Mouse (Mus musculus) hindbrain, embryonic 15.5 days (tissue): ENCODE data around the gene Zfp143. TPM values are rescaled to one million over a fixed set of nuclear protein-coding genes. Genes with fewer than 3 reads are reported as not detected.
A peak's percentile ranks its signal among the peaks of the same experiment; 100 is the strongest.
"Not testable (repeated sequence)": the region's sequence is repeated elsewhere in the genome, so short reads cannot be mapped to it uniquely, and the experiment has no call there.

Experiments used
- ATAC-seq: fragments of 200-750 bp; cut with Nextera tagmentation; 2 replicates; pipeline ENCODE4 v1.8.0; 2017; ENCODE audit warnings: low read depth, moderate number of reproducible peaks, moderate TSS enrichment; ENCODE audit not compliant: low FRiP score
- H3K27ac ChIP-seq: fragments of 300-500 bp; sonication (generic); replicated peaks from 2 replicates; pipeline ENCODE4 v1.5.1; 2015; ENCODE audit warnings: mild to moderate bottlenecking, inconsistent platforms
- H3K27me3 ChIP-seq: fragments of 300-500 bp; sonication (generic); 2 replicates; pipeline ENCODE4 v1.6.1; 2015; ENCODE audit warnings: control low read depth, inconsistent platforms
- H3K36me3 ChIP-seq: fragments of 300-500 bp; sonication (generic); 2 replicates; pipeline ENCODE4 v1.6.1; 2015; ENCODE audit warnings: control low read depth, inconsistent platforms
- H3K4me1 ChIP-seq: fragments of 300-500 bp; sonication (generic); replicated peaks from 2 replicates; pipeline ENCODE4 v1.6.1; 2015; ENCODE audit warnings: control low read depth, inconsistent platforms
- H3K4me2 ChIP-seq: fragments of 300-500 bp; sonication (generic); 2 replicates; pipeline ENCODE4 v1.6.1; 2015; ENCODE audit warnings: moderate library complexity, mild to moderate bottlenecking, inconsistent platforms
- H3K4me3 ChIP-seq: fragments of 300-500 bp; sonication (generic); 2 replicates; pipeline ENCODE4 v1.5.1; 2015; ENCODE audit warnings: mild to moderate bottlenecking, inconsistent platforms
- H3K9ac ChIP-seq: fragments of 300-500 bp; sonication (generic); 2 replicates; pipeline ENCODE4 v1.6.1; 2015; ENCODE audit warnings: inconsistent platforms
- H3K9me3 ChIP-seq: fragments of 300-500 bp; sonication (generic); 2 replicates; pipeline ENCODE4 v1.6.1; 2016; ENCODE audit warnings: control low read depth, inconsistent platforms
- WGBS: fragments of 180-500 bp; shearing (Covaris S2); methylation state at CpG from one replicate; pipeline ENCODE4 v1.1.7; 2015; 5-methylcytosine and 5-hydroxymethylcytosine counted together
- polyA plus RNA-seq: library from polyadenylated mRNA; unstranded; fragments of >200 nt; fragmentation: Nextera tagmentation; extraction: Ambion mirVana; gene quantifications from 2 replicates; pipeline ENCODE4 v1.2.1, GENCODE M21; 2015

The Zfp143 gene
- polyA plus RNA-seq, 1 experiment from 2014 or later: 15.5 TPM

GRCm38 (mm10) chr7:110097106-110097793 is 36.2 kb downstream of the Zfp143 start:
- Histone ChIP-seq H3K36me3 (peaks cover 34% of the 10 kb centered on the region), H3K9me3 (no peaks in the 10 kb centered on the region), H3K4me1 (no peaks in the 10 kb centered on the region), H3K27me3 (no peaks in the 10 kb centered on the region), H3K4me3 (no peak overlapping the region), H3K9ac (no peak overlapping the region), H3K4me2 (no peak overlapping the region), H3K27ac (no peak overlapping the region)
- ATAC-seq: no peak
- 50% methylated on average over 7 of the region's 7 CpGs for WGBS

DNA sequence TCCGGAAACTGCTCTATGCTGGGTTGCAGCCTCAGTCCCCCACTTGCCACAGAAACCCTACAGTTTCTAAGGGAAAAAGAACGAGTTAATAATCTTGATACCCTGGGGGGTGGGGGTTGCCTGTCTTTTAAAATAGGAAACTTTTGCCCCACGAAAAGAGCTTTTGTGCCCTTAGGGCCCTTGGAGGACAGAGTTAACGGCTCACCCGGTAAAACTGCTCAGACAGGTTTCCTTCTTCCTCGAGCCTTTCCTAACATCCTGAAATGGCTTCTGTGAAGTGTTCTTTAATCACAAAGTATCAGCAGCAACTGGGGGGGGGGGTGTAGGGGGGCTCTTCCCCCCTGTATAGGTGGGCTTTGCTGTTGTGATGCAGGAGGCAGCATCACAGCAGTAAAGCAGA is 39.8 kb downstream of the Zfp143 start:
- Histone ChIP-seq H3K9ac (no peak overlapping the region), H3K27ac (no peak overlapping the region), H3K36me3 (peaks cover 5% of the 10 kb centered on the region), H3K9me3 (no peaks in the 10 kb centered on the region), H3K4me2 (no peak overlapping the region), H3K4me1 (no peaks in the 10 kb centered on the region), H3K4me3 (no peak overlapping the region), H3K27me3 (no peaks in the 10 kb centered on the region)
- ATAC-seq: no peak
- 62% methylated on average over 6 of the region's 6 CpGs for WGBS

- WGBS: 84% methylated on average over 5 of the region's 5 CpGs
- H3K27ac ChIP-seq: no peak overlapping the region
- no peak overlapping the region for H3K4me3 ChIP-seq
- H3K27me3 ChIP-seq: no peaks in the 10 kb centered on the region
- H3K36me3 ChIP-seq: peaks cover under 1% of the 10 kb centered on the region; the same call in 1 of the 2 replicates
- H3K4me1 ChIP-seq: no peaks in the 10 kb centered on the region
- H3K9ac ChIP-seq: no peak overlapping the region
- no peak overlapping the region for H3K4me2 ChIP-seq
- no peaks in the 10 kb centered on the region for H3K9me3 ChIP-seq
- no peak for ATAC-seq
Measured at GRCm38 (mm10) chr7:110101266-110101665, 40.2 kb downstream of the Zfp143 start.

DNA sequence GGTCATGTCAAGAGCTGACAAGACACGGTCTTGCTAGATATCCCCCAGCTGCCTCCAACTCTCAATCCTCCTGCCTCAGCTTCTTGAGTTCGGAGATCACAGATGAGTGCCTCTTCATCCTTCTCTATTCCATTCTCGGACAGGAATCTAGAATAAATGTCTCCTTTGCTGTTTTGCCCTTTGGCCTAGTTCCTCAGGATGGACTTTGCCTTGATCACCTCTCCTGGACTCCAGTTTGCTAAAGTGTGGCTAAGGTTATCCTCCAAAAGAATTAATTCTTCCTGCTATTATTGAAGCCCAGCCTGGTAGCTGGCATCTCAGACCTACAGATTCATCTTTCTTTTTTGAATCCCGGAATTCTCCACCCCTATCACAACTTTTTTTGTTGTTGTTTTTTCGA is 44.0 kb downstream of the Zfp143 start:
- Histone ChIP-seq H3K27me3 (no peaks in the 10 kb centered on the region), H3K4me2 (no peak overlapping the region), H3K9me3 (no peaks in the 10 kb centered on the region), H3K36me3 (no peaks in the 10 kb centered on the region), H3K9ac (no peak overlapping the region), H3K4me3 (no peak overlapping the region), H3K27ac (no peak overlapping the region), H3K4me1 (peaks cover 3% of the 10 kb centered on the region; the same call in 1 of the 2 replicates)
- 88% methylated on average over 5 of the region's 5 CpGs for WGBS
- ATAC-seq: no peak

DNA sequence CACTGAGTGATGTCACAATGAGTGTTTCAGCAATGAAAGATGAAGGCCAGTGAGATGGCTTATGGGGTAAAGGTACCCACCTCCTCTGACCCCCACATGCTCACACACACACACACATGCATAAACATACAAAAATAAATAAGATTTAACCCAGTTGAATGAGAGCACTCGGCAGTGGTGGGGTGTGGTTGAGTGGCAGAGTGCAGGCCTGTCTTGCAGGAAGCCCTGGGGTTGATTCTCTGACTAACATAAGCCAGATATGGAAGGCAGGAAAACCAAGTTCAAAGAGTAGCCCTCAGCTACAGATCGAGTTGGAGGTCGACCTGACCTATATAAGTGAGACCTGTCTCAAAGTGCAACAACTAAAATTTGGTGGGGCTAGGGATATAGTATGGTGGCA is 45.6 kb downstream of the Zfp143 start:
- WGBS: 85% methylated on average over 3 of the region's 3 CpGs
- no peak for ATAC-seq
- no peak overlapping the region for H3K9ac ChIP-seq

GRCm38 (mm10) chr7:110108524-110108923 is 47.5 kb downstream of the Zfp143 start:
- H3K9me3 ChIP-seq, H3K4me2 ChIP-seq, H3K9ac ChIP-seq, H3K27ac ChIP-seq, H3K36me3 ChIP-seq, H3K4me3 ChIP-seq, H3K4me1 ChIP-seq, ATAC-seq, H3K27me3 ChIP-seq: not testable (repeated sequence)
- WGBS: 93% methylated on average over 3 of the region's 3 CpGs

More for the DNA sequence above, 45.6 kb downstream of the Zfp143 start:
- no peaks in the 10 kb centered on the region for H3K9me3 ChIP-seq
- peaks cover 3% of the 10 kb centered on the region; the same call in 1 of the 2 replicates for H3K4me1 ChIP-seq
- no peak overlapping the region for H3K27ac ChIP-seq
- H3K36me3 ChIP-seq: no peaks in the 10 kb centered on the region
- H3K4me2 ChIP-seq: no peak overlapping the region
- no peaks in the 10 kb centered on the region for H3K27me3 ChIP-seq
- H3K4me3 ChIP-seq: no peak overlapping the region

- no peak for ATAC-seq
- WGBS: 23% methylated on average over 11 of the region's 11 CpGs
- Histone ChIP-seq H3K27ac (no peak overlapping the region), H3K9ac (no peak overlapping the region), H3K4me2 (peak overlapping the region; percentile 19), H3K9me3 (no peaks in the 10 kb centered on the region), H3K36me3 (no peaks in the 10 kb centered on the region), H3K4me3 (no peak overlapping the region), H3K4me1 (peaks cover 3% of the 10 kb centered on the region; the same call in 1 of the 2 replicates), H3K27me3 (no peaks in the 10 kb centered on the region)
Measured at GRCm38 (mm10) chr7:110108967-110109610, 48.1 kb downstream of the Zfp143 start.

GRCm38 (mm10) chr7:110110061-110110656 is 49.1 kb downstream of the Zfp143 start:
- WGBS: 49% methylated on average over 4 of the region's 4 CpGs
- H3K27me3 ChIP-seq: no peaks in the 10 kb centered on the region

DNA sequence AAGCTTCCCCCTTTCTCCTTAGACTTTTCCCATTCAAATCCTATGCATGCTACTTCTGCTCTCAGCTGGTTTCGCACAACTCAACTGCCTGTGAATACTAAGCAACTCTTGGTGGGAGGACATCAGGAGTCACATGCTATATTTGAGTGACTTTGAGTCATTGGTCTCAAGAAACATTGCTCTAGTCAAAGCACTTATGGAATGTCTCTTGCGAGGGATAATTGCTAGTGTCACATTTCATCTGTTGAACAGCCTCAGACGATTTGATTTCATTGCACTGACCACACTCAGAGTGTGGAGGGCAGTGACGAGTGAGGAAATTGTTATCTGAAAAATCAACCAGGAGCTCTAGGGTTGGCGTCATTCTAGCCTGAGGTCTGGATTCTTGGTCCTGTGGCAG is 53.7 kb downstream of the Zfp143 start:
- Histone ChIP-seq H3K9ac (no peak overlapping the region), H3K36me3 (no peaks in the 10 kb centered on the region), H3K27ac (no peak overlapping the region), H3K4me1 (no peaks in the 10 kb centered on the region), H3K4me3 (no peak overlapping the region), H3K27me3 (no peaks in the 10 kb centered on the region), H3K9me3 (no peaks in the 10 kb centered on the region), H3K4me2 (no peak overlapping the region)
- ATAC-seq: no peak
- WGBS: 83% methylated on average over 5 of the region's 5 CpGs

More at GRCm38 (mm10) chr7:110110061-110110656, 49.1 kb downstream of the Zfp143 start:
- Histone ChIP-seq H3K9me3 (no peaks in the 10 kb centered on the region), H3K9ac (no peak overlapping the region), H3K4me3 (no peak overlapping the region), H3K27ac (no peak overlapping the region), H3K36me3 (no peaks in the 10 kb centered on the region), H3K4me2 (no peak overlapping the region), H3K4me1 (peaks cover 3% of the 10 kb centered on the region; the same call in 1 of the 2 replicates)
- ATAC-seq: no peak

DNA sequence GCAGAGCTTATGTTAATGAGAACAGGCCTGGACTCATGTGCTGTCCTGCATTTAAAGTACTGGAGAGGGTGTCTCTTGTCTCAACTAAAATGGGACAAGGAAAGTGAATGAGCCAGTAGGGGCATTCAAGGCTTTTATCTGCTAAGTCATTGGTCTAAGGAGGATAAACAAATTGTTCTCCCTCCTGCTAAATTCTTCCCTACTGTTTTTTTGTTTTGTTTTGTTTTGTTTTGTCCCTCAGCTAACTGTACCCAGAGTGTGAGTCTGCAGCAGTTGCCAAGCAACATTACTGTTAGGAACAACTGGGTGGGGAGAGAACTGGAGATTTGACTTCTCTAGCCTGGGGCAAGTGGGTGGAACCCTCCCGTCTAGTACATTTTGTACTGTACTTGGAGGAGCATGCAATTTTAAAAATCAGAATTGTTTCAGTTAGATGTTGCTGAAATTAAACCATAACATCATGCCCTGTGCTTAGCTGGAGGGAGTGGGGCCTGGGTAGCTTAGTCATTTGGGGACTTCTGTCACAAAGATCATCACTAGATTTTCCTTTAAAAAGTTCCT is 55.8 kb downstream of the Zfp143 start:
- WGBS: 15% methylated on average over 1 of the region's 1 CpGs
- no peaks in the 10 kb centered on the region for H3K27me3 ChIP-seq
- no peak for ATAC-seq
- no peak overlapping the region for H3K9ac ChIP-seq
- H3K4me1 ChIP-seq: peaks cover 5% of the 10 kb centered on the region
- no peaks in the 10 kb centered on the region for H3K36me3 ChIP-seq
- H3K27ac ChIP-seq: no peak overlapping the region
- no peak overlapping the region for H3K4me2 ChIP-seq
- H3K9me3 ChIP-seq: no peaks in the 10 kb centered on the region
- H3K4me3 ChIP-seq: no peak overlapping the region

GRCm38 (mm10) chr7:110118448-110118847 is 57.4 kb downstream of the Zfp143 start:
- Histone ChIP-seq H3K4me2 (no peak overlapping the region), H3K9ac (no peak overlapping the region), H3K9me3 (no peaks in the 10 kb centered on the region), H3K4me1 (peaks cover 11% of the 10 kb centered on the region), H3K27ac (no peak overlapping the region), H3K4me3 (no peak overlapping the region), H3K27me3 (no peaks in the 10 kb centered on the region), H3K36me3 (no peaks in the 10 kb centered on the region)
- ATAC-seq: no peak
- 90% methylated on average over 2 of the region's 2 CpGs for WGBS

DNA sequence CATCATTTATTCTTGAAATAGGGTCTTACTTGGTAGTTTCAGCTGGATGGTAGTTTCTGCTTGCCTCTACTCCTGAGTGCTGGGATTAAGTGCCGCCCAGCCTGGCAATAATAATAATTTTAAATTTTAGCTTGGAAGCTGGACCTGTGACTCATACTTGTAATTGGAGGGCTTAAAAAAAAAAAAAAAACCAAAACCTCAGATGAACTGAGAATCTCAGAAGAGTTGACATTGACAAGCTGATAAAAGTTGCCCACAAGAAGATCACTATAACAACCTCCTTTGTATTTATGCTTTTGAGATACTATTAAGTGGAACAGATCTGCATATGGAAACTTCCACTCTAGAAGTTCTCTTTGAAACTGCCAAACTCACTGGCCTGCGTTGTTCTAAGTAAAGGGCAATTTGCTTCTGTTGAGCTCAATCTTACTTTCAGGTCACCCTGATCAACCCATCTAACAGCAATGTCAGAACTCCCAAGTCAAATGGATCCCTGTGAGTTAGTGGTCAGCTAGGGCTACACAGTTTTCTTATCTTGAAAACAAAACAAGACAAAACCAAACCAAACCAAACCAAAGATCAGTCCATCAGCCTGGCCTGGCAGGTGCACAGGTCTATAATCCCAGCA is 59.3 kb downstream of the Zfp143 start:
- Histone ChIP-seq H3K27me3 (no peaks in the 10 kb centered on the region), H3K9ac (no peak overlapping the region), H3K36me3 (no peaks in the 10 kb centered on the region), H3K27ac (no peak overlapping the region), H3K4me2 (no peak overlapping the region), H3K4me3 (no peak overlapping the region), H3K4me1 (peaks cover 15% of the 10 kb centered on the region), H3K9me3 (no peaks in the 10 kb centered on the region)
- 85% methylated on average over 2 of the region's 2 CpGs for WGBS
- no peak for ATAC-seq
